Mouse (Mus musculus): ENCODE results near the gene Trappc3.
A peak's percentile ranks its signal among the peaks of the same experiment; 100 is the strongest.

Trappc3 gene

GRCm38 (mm10) chr4:126281706-126282105, 19.6 kb downstream of the Trappc3 start:
- no peak for DNase-seq

DNA sequence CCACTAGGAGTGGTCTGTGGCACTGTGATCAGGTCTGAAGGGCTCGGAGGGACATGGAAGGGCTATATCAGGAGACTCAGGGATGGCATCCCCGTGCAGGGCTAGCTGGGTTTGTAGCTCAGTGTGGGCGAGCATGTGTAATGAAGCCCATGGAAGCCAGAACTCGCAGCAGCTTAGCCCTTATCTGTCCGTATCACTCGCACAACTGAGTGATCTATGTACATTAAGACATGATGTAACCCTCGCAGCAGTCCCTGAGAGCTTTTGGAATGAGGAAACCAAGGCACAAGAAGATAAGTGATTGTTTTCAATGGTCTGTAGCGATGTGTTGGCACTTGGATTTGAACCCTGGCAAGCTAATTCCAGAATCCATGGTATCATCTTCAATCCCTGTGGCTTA, 21.5 kb downstream of the Trappc3 start:
- no peak for DNase-seq

GRCm38 (mm10) chr4:126286492-126286891, 24.4 kb downstream of the Trappc3 start, which contains the start of gene Col8a2:
Col8a2 (plus strand) TSS chr4:126286793.
- DNase-seq, result peak; percentile 31

GRCm38 (mm10) chr4:126287302-126287995, 25.3 kb downstream of the Trappc3 start:
- DNase-seq, result no peak

DNA sequence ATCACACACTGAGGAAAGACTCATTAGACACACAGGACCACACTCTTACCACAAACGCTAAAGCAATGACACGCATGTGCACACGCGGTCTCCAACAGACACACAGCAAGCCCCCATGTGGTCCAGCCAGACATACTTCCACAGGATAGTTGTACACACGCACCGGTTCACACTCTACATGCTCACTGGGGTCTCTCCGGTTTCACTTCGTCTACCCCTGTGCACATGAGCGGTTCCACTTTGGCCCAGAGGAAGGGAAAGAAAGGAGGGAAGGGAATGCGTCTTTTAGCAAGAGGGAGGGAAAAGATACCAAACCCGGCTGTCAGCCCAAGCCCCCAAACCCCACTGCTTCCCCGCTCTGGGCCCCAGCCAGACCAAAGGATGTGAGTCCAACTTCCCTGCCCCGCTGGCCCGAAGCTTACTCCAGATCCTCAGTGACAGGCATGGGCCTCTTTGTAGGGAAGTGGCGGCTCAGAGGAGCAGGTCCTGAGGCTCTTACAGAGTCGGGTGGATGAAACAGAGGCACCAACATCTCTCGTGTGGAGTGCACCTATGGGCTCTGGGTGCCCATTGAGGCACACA, 26.1 kb downstream of the Trappc3 start:
- no peak for DNase-seq

DNA sequence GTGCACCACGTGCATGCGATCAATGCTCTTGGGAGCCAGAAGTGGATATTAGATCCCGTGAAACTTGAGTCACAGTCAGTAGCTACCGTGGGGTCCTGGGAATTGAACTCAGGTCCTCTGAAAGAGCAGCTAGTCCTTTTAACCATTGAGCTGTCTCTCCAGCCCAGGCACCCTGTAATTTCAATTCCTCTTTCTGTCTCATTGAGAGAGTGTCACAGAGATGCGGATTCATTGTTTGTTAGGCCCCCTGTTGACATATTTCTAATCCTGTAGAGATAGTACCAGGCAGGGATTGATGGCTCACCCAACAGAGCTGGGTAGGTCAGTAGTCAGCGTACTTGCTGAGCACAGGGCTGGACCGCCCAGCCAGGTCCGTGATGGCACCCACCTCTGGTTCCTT, 28.2 kb downstream of the Trappc3 start:
- DNase-seq, result no peak

- DNase-seq, result no peak
Measured at GRCm38 (mm10) chr4:126291196-126291595, 29.1 kb downstream of the Trappc3 start.

DNA sequence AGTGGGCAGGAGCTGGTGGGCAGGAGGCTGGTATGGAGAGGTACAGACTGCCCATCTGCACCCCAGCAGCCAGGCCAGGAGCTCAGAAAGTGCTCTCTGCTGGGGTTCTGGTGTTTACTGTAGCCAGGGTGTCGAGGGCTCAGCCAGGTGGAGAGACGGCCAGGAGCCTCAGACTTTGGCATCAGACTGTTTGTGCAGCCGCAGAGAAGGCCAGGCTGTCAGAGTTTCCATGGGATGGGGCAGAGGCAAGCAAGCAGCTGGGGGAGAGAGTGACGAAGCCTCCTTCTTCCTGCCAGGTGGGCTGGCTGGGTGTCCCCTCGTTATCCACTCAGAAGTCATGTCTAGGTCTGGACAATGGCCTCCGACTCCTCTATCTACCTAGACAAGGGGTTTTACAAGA, 33.0 kb downstream of the Trappc3 start:
- no peak for DNase-seq

GRCm38 (mm10) chr4:126295937-126296336, 33.8 kb downstream of the Trappc3 start:
- no peak for DNase-seq

DNA sequence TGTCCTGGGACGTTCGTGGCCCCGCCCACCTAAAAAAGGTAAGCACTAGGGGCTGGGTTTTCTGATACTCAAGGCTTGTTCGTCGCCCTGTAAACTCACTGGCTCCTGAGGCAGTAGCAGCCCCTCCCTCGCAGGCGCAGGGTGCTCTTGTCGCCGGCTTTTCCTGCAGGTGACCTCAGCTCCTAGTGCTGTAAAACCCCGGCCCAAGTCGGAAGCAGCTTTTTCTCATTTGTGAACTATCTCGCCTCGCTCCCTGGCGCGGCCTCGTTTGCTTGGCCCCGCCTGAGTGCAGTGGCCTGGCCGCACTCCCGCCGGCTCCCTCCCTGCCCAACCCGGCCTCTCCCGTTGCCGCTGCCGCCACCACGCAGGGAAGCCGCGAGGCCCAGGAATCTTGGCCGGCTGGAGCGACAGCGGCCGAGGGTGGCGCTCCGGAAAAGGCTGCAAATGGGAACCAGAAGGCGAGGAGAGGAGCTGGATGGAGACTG, 34.5 kb downstream of the Trappc3 start:
- peak; percentile 23 for DNase-seq

- no peak for DNase-seq
Measured at GRCm38 (mm10) chr4:126300916-126301583, 38.9 kb downstream of the Trappc3 start.

GRCm38 (mm10) chr4:126301584-126302309, 39.6 kb downstream of the Trappc3 start:
- DNase-seq, result no peak

GRCm38 (mm10) chr4:126303877-126304276, 41.8 kb downstream of the Trappc3 start:
- no peak for DNase-seq

DNA sequence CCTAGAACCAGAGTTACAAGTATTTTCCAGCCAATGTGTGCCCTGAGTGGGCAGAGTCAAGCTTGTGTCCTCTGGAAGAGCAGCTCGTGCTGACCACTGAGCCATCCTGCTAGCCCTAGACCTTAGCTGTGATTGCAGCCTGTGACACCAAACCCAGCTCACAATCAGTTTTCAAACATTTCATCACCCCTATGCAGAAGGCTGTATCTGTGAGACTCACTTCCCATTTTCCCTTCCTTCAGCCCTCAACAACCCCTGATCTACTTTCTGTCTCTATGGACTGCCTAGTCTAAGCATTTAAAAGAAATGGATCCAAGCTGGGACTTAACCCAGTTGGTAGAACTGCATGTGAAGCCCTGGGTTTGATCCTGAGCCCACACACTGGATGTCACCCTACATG, 43.3 kb downstream of the Trappc3 start:
- DNase-seq, result no peak

DNA sequence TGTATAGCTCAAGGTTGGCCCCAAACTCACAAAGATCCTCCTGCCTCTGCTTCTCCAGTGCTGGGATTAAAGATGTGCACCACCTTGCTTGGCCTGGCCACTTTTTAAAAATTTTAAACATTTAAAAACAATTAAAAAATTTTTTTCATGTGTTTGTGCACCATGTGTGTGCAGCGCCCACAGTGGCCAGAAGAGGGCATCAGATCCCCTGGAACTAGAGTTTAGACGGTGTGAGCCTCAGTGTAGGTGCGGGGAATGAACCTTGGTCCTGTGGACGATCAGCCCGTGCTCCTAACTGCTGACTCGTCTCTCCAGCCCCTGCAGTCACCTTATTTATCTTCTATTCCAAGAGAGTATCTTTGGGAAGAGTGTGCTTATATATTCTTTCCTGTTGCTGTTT, 43.9 kb downstream of the Trappc3 start:
- no peak for DNase-seq

- DNase-seq, result no peak
Measured at GRCm38 (mm10) chr4:126306827-126307226, 44.7 kb downstream of the Trappc3 start.

- DNase-seq, result no peak
Measured at GRCm38 (mm10) chr4:126309211-126309921, 47.2 kb downstream of the Trappc3 start.

GRCm38 (mm10) chr4:126309922-126310309, 47.8 kb downstream of the Trappc3 start:
- peak; percentile 86 for DNase-seq

- no peak for DNase-seq
Measured at GRCm38 (mm10) chr4:126310344-126310743, 48.2 kb downstream of the Trappc3 start.

DNA sequence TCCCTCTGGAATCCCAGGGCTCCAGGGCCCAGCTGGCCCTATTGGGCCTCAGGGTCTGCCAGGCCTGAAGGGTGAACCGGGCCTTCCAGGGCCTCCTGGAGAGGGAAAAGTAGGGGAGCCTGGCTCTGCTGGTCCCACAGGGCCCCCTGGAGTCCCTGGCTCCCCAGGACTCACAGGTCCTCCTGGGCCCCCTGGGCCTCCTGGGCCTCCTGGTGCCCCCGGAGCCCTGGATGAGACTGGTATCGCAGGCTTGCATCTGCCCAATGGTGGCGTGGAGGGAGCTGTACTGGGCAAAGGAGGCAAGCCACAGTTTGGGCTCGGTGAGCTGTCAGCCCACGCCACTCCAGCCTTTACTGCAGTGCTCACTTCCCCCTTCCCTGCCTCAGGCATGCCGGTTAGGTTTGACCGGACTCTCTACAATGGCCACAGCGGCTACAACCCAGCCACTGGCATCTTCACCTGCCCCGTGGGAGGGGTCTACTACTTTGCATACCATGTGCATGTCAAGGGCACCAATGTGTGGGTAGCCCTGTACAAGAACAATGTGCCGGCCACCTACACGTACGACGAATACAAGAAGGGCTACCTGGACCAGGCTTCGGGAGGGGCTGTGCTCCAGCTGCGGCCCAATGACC, 49.6 kb downstream of the Trappc3 start:
- DNase-seq, result no peak

- no peak for DNase-seq
Measured at GRCm38 (mm10) chr4:126313202-126313601, 51.1 kb downstream of the Trappc3 start.

DNA sequence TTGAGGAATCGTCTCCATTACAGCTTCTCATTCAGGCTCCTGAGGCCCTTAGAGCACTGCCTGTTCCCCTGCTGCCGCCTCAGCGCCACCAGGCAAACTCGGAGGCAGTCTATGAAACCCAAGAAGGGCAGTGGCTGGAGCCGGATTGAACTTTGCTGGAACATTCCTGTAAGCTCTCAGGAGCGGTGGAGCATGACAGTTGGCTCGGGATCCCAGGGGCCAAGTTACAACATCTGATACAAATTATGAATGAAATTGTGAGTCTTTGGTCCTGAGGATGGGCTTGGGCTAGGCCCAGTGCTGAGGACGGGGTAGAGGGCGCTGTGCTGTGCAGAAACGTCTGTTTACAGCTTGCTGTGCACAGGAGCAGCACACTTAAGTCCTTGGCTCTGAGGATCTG, 52.3 kb downstream of the Trappc3 start:
- no peak for DNase-seq
